Mouse (Mus musculus) kidney, postnatal 0 days (tissue): ENCODE measurements at regions not wholly inside any gene's neighbourhood (a gene's known extent, or its start where the extent isn't known, plus 50 kb on each side); places are given as distances from the start of the nearest gene placed in this dataset.

ENCODE experiments used
- ATAC-seq: fragments of 200-750 bp; cut with Nextera tagmentation; replicated peaks from 2 replicates; pipeline ENCODE4 v1.8.0; 2017; ENCODE audit warnings: low read depth, moderate number of reproducible peaks, moderate TSS enrichment, moderate library complexity; ENCODE audit not compliant: low FRiP score
- DNase-seq: peaks from one replicate; pipeline ENCODE4 v3.0.0-alpha.2; 2016; ENCODE audit warnings: low spot score
- H3K27ac ChIP-seq: fragments of 300-500 bp; sonication (generic); 2 replicates; pipeline ENCODE4 v1.5.1; 2014; ENCODE audit warnings: mild to moderate bottlenecking
- H3K27me3 ChIP-seq: fragments of 300-500 bp; sonication (generic); 2 replicates; pipeline ENCODE4 v1.6.1; 2014; ENCODE audit warnings: low read length, mixed read lengths; ENCODE audit not compliant: insufficient read depth
- H3K36me3 ChIP-seq: fragments of 300-500 bp; sonication (generic); 2 replicates; pipeline ENCODE4 v1.6.1; 2014; ENCODE audit warnings: low read length, mixed read lengths; ENCODE audit not compliant: insufficient read depth
- H3K4me1 ChIP-seq: fragments of 300-500 bp; sonication (generic); replicated peaks from 2 replicates; pipeline ENCODE4 v1.6.1; 2014; ENCODE audit warnings: antibody characterized with exemption, low read length, mixed read lengths; ENCODE audit not compliant: insufficient read depth
- H3K4me2 ChIP-seq: fragments of 300-500 bp; sonication (generic); 2 replicates; pipeline ENCODE4 v1.6.1; 2014; ENCODE audit warnings: mild to moderate bottlenecking, low read length, moderate library complexity, mixed read lengths
- H3K4me3 ChIP-seq: fragments of 300-500 bp; sonication (generic); replicated peaks from 2 replicates; pipeline ENCODE4 v1.5.1; 2014; ENCODE audit warnings: low read depth, low read length
- H3K9ac ChIP-seq: fragments of 300-500 bp; sonication (generic); 2 replicates; pipeline ENCODE4 v1.6.1; 2014; ENCODE audit warnings: low read depth, low read length
- H3K9me3 ChIP-seq: fragments of 300-500 bp; sonication (generic); replicated peaks from 2 replicates; pipeline ENCODE4 v1.6.1; 2016; ENCODE audit warnings: low read length, inconsistent platforms, mixed read lengths
- CTCF ChIP-seq: IDR thresholded peaks from 2 replicates; pipeline ENCODE4 v1.5.1; 2016; ENCODE audit warnings: antibody characterized with exemption, low read depth, mild to moderate bottlenecking, moderate library complexity
- WGBS: fragments of 180-500 bp; shearing (Covaris S2); extraction: QIAGEN DNeasy Blood & Tissue Kit; methylation state at CpG from one replicate; pipeline ENCODE4 v1.1.7; 2014; 5-methylcytosine and 5-hydroxymethylcytosine counted together

DNA sequence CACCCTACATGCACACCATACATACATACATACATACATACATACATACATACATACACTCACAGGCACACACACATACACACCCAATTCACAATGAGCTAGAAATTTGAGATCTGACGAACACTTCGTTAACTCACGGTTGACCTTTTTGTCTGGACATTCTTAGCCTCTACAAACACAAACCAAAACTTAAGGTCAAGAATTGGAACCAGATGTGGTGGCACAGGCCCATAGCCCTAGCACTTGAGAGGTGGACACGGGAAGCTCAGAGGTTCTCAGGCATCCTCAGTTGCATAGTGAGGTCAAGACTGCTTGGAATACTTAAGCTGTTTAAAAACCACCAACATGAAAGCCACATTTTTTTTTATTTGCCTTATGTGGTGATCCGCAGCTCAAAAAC is 692.9 kb downstream of the Vrk1 start:
- Histone ChIP-seq H3K4me2 (no peak overlapping the region), H3K4me3 (no peak overlapping the region), H3K9me3 (no peaks in the 10 kb centered on the region), H3K27ac (no peak overlapping the region), H3K9ac (no peak overlapping the region), H3K36me3 (no peaks in the 10 kb centered on the region), H3K4me1 (no peaks in the 10 kb centered on the region), H3K27me3 (no peaks in the 10 kb centered on the region)
- ATAC-seq (no peak), DNase-seq (no peak)
- 82% methylated on average over 5 of the region's 5 CpGs for WGBS
- no peak for TF ChIP-seq CTCF

DNA sequence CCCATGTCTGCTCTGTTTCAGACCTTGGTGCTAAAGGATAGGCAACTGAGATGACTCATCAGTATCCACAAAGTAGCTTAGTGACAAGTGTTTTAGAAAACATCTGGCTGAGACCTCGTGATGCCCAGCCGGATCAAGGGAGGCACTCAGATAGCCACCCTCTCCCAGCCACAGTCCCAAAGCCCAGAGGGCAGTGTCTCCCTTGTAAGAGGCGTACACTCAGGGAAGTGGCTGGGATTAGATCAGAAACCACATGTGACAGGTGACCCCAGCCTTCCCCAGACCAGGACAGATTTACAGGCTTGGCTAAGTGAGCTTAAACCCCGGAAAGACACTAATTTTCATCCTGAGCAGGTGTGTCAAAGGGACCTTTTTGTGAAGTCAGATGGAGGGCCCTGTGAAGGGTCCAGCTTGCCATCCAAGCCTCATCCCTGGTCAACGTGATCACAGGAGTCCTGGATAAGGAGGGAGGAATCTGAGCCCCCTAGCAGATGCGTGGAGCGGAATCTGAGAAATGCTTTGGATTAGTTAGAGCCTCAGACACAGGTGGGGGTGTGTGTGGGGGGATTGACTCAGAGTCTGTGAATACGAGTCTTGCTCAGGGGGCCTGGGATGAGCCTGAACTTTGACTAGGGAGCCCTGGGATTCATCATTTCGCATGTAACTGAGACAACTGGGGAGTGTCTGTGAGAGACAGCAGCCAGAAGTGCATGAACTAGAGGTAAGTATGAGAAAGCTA is 711.4 kb downstream of the Vrk1 start:
- Histone ChIP-seq H3K36me3 (no peaks in the 10 kb centered on the region), H3K9me3 (no peaks in the 10 kb centered on the region), H3K4me3 (no peak overlapping the region), H3K27me3 (no peaks in the 10 kb centered on the region), H3K9ac (no peak overlapping the region), H3K27ac (no peak overlapping the region), H3K4me1 (no peaks in the 10 kb centered on the region), H3K4me2 (no peak overlapping the region)
- no peak for TF ChIP-seq CTCF
- ATAC-seq (peak; percentile 57; the same call in 1 of the 2 replicates), DNase-seq (peak; percentile 66)
- 33% methylated on average over 9 of the region's 9 CpGs for WGBS

DNA sequence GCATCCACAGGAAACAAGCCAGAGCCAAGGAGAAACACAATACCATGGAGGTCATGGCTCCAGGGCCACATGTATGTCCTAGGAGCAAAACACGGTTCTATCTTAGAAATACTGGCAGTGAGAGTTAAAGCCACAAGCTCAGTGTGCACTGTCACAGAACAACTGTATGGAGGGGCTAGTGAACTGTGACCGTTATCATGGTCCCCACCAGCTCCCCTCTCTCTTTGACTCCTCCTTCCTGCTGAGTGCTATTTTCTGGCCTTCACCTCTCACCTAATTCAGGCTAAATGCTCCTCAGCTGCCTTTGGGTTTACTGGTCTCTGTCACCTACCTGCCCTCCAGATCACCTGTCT is 712.0 kb downstream of the Vrk1 start:
- no peak overlapping the region for H3K4me3 ChIP-seq
- WGBS = 30% methylated on average over 2 of the region's 2 CpGs

DNA sequence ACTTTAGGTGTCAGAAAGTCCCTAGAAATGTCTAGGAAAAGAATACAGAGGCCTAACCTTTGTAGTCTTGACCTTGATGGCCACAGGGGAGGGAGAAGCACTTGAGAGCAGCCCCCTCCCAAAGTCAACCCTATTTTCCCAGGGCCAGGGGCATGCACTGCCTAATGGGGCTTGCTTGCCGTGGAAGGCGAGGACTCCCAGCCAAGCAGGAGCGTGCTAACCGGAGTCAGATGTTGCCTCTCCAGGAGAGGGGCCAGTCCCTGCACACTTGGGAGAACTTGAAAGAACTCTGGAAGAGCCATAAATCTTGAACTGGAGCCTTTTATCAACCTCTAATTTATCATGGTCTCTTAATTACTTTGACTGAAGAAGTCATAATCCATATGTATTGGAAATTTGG is 712.7 kb downstream of the Vrk1 start:
- 50% methylated on average over 4 of the region's 4 CpGs for WGBS
- Histone ChIP-seq H3K9ac (no peak overlapping the region), H3K4me1 (no peaks in the 10 kb centered on the region), H3K4me2 (no peak overlapping the region), H3K4me3 (no peak overlapping the region), H3K36me3 (no peaks in the 10 kb centered on the region), H3K27ac (no peak overlapping the region), H3K27me3 (no peaks in the 10 kb centered on the region), H3K9me3 (no peaks in the 10 kb centered on the region)
- DNase-seq = no peak
- no peak for ATAC-seq
- TF ChIP-seq CTCF = no peak

More for the DNA sequence above, 712.0 kb downstream of the Vrk1 start:
- no peak for TF ChIP-seq CTCF
- Histone ChIP-seq H3K27me3 (no peaks in the 10 kb centered on the region), H3K9me3 (no peaks in the 10 kb centered on the region), H3K27ac (no peak overlapping the region), H3K4me1 (no peaks in the 10 kb centered on the region), H3K4me2 (no peak overlapping the region), H3K9ac (no peak overlapping the region), H3K36me3 (no peaks in the 10 kb centered on the region)
- peak; percentile 52; the same call in 1 of the 2 replicates for ATAC-seq
- DNase-seq = no peak

DNA sequence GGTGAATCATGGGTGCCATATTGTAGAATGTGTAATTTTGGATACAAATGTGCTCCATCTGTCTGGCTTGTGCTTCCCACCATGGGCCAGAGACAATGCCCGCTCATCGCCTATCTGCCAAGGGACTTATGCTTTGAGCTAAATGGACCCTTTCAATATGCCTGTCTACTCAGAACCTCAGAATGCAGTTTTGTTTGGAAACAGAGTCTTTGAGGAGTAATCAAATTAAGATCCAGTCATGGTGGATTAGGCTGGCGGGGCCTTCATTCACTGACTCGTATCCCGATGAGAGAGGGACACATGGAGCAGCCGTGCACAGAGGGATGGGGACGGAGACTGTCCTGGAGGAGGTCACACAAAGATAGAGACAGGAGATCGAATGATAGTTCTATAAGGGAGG is 716.9 kb downstream of the Vrk1 start:
- WGBS = 92% methylated on average over 8 of the region's 8 CpGs
- no peak overlapping the region for H3K27ac ChIP-seq
- H3K9me3 ChIP-seq = no peaks in the 10 kb centered on the region
- H3K9ac ChIP-seq = no peak overlapping the region
- TF ChIP-seq CTCF = no peak
- no peaks in the 10 kb centered on the region for H3K4me1 ChIP-seq
- ATAC-seq (no peak), DNase-seq (no peak)
- H3K4me3 ChIP-seq = no peak overlapping the region
- no peaks in the 10 kb centered on the region for H3K36me3 ChIP-seq
- no peaks in the 10 kb centered on the region for H3K27me3 ChIP-seq
- H3K4me2 ChIP-seq = no peak overlapping the region

DNA sequence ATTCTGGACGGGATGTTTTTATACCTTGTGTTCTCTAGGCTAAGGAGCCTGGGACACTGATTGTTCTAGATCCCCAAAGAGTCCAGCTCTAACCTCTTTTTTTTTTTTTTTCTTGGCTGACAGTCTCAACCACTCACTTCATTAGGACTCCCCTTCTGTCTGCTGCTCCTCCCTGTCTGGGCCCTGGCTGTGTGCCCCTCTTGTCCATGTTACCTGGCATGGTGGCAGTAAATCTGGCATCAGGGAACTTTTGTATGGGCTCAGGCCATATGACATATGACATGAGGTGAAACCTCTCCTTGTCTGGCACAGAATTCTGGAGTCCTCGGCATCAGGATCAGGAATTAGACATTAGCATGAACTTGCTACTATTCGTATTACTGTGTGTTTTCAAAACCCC is 717.5 kb downstream of the Vrk1 start:
- Histone ChIP-seq H3K9me3 (no peaks in the 10 kb centered on the region), H3K27me3 (no peaks in the 10 kb centered on the region), H3K4me2 (no peak overlapping the region), H3K27ac (no peak overlapping the region), H3K4me1 (no peaks in the 10 kb centered on the region), H3K9ac (no peak overlapping the region), H3K36me3 (no peaks in the 10 kb centered on the region), H3K4me3 (no peak overlapping the region)
- WGBS = 94% methylated on average over 3 of the region's 3 CpGs
- no peak for ATAC-seq
- DNase-seq = no peak
- TF ChIP-seq CTCF = no peak

DNA sequence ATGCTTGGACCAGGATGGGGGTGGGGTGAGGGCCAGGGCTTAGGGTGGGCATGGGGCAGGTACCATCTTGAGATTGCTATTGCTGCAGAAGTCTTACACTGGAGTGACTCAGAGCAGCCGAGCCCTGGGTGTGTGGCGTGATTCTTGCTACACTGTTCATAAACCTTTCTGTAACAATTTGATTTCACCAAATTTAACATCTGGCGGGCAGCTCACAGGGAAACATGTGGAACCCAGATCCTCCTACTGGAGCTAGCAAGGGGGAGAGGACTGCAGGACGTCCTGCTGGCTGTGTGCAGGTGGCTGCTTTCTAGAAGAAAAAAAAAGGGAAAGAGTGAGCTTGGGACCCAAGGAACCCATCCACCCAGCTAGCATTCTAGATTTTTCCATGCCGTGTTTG is 719.7 kb downstream of the Vrk1 start:
- DNase-seq = no peak
- no peaks in the 10 kb centered on the region for H3K4me1 ChIP-seq
- no peak overlapping the region for H3K27ac ChIP-seq
- H3K4me2 ChIP-seq = no peak overlapping the region
- H3K9ac ChIP-seq = no peak overlapping the region
- H3K9me3 ChIP-seq = no peaks in the 10 kb centered on the region
- TF ChIP-seq CTCF = no peak
- H3K4me3 ChIP-seq = no peak overlapping the region
- 74% methylated on average over 5 of the region's 5 CpGs for WGBS
- no peak for ATAC-seq
- no peaks in the 10 kb centered on the region for H3K27me3 ChIP-seq
- H3K36me3 ChIP-seq = no peaks in the 10 kb centered on the region
